Comparison of ENCODE assay signal across 26 mouse cellular contexts in genomic region chr6:45113613-45114012, GRCm38 (mm10). TPM values are rescaled to one million over a fixed set of nuclear protein-coding genes. Genes with fewer than 3 reads are reported as not detected.
"Had no signal": no experiment of that assay in that cellular context is flagged by ENCODE, and none has a peak within 500 bp of the region (broad histone marks: within the 10 kb centered on the region; RNA-seq: fewer than 3 reads in every experiment).

No protein-coding gene starts in this region.

- H3K9me3 ChIP-seq: heart, embryonic 10.5 days; heart, embryonic 12.5 days; intestine, embryonic 15.5 days; limb, embryonic 10.5 days; limb, embryonic 12.5 days; liver, embryonic 13.5 days; liver, embryonic 15.5 days had no signal

- ATAC-seq: hindbrain, embryonic 16.5 days; inflammation-experienced regulatory T-cells, adult 6 months; intestine, embryonic 15.5 days; intestine, postnatal 0 days had no signal

- H3K9ac ChIP-seq: heart, embryonic 12.5 days; hindbrain, embryonic 14.5 days; intestine, embryonic 15.5 days; limb, embryonic 12.5 days; liver, embryonic 13.5 days; liver, embryonic 15.5 days had no signal

- DNase-seq: gastrocnemius, adult 2 months; gastrocnemius, postnatal 10 days; gastrocnemius, postnatal 25 days; heart, adult 18-20 months; heart, postnatal 10 days; heart, postnatal 4 days; kidney, adult 18-20 months; kidney, adult 8-10 months; kidney, postnatal 10 days; kidney, postnatal 25 days; kidney, postnatal 4 days; liver; liver, embryonic 13.5 days had no signal

- H3K4me3 ChIP-seq: gastrocnemius, adult 2 months; heart, embryonic 10.5 days; heart, embryonic 12.5 days; intestine, embryonic 15.5 days; layer of hippocampus, adult 2 months; left cerebral cortex, adult 2 months; limb, embryonic 10.5 days; limb, embryonic 12.5 days; liver, embryonic 13.5 days; liver, embryonic 15.5 days had no signal

- H3K27ac ChIP-seq: gastrocnemius, adult 2 months; heart, embryonic 10.5 days; hindbrain, embryonic 14.5 days; intestine, embryonic 15.5 days; layer of hippocampus, adult 2 months; left cerebral cortex, adult 2 months; limb, embryonic 10.5 days; limb, embryonic 12.5 days; liver, embryonic 13.5 days; liver, embryonic 15.5 days had no signal

- H3K27me3 ChIP-seq: heart, embryonic 12.5 days; intestine, embryonic 15.5 days; limb, embryonic 12.5 days; liver, embryonic 13.5 days; liver, embryonic 15.5 days had no signal

- H3K36me3 ChIP-seq: heart, embryonic 10.5 days; heart, embryonic 12.5 days; intestine, embryonic 15.5 days; limb, embryonic 10.5 days; limb, embryonic 12.5 days; liver, embryonic 13.5 days; liver, embryonic 15.5 days had no signal

- H3K4me2 ChIP-seq: heart, embryonic 12.5 days; hindbrain, embryonic 14.5 days; intestine, embryonic 15.5 days; limb, embryonic 12.5 days; liver, embryonic 11.5 days; liver, embryonic 13.5 days; liver, embryonic 15.5 days had no signal

- H3K4me1 ChIP-seq: heart, embryonic 10.5 days; heart, embryonic 12.5 days; intestine, embryonic 15.5 days; limb, embryonic 10.5 days; limb, embryonic 12.5 days; liver, embryonic 13.5 days; liver, embryonic 15.5 days had no signal

RNA-seq across cellular contexts. Expression of gene Cntnap2, which starts 54.5 kb away (rescaled TPM):
- polyA plus RNA-seq: inflammation-experienced regulatory T-cells, adult 6 months had no signal
